Mouse (Mus musculus) gastrocnemius, postnatal 36 days (tissue): ENCODE measurements around the gene Foxn3. TPM values are rescaled to one million over a fixed set of nuclear protein-coding genes. Genes with fewer than 3 reads are reported as not detected.

Experiments
- DNase-seq, 2 experiments: peaks; one replicate each; pipeline ENCODE4 v3.0.0; 2022
- intact Hi-C: fragments of 180-260 bp; cut with DNase I; formaldehyde crosslinking; loops from one replicate; pipeline ENCODE4 v1.15.1; 2025
- total RNA-seq, 2 experiments: library from RNA; stranded (reverse); gene quantifications; 2 replicates each; pipeline ENCODE4 v1.2.3; 2021

Gene Foxn3
- total RNA-seq, 2 experiments from 2014 or later, result 164 to 192 TPM

- intact Hi-C loops, result loop anchor here (5.0 kb wide), 2 partner anchors 63 to 172 kb away; no protein-coding TSS in a partner anchor
Observed at GRCm38 (mm10) chr12:99564301-99564910, 1.0 kb upstream of the Foxn3 start.

GRCm38 (mm10) chr12:99562867-99563189 lies 554 bp downstream of the Foxn3 start:
- no peak for DNase-seq
- intact Hi-C loops, result loop anchor here (5.0 kb wide), 2 partner anchors 64 to 171 kb away; no protein-coding TSS in a partner anchor

More at GRCm38 (mm10) chr12:99564301-99564910, 1.0 kb upstream of the Foxn3 start:
- no peak for DNase-seq

- intact Hi-C loops, result loop anchor here (5.0 kb wide), 2 partner anchors 65 to 170 kb away; no protein-coding TSS in a partner anchor
- peak; percentile 34 to 62 for DNase-seq
Observed at GRCm38 (mm10) chr12:99562073-99562866, 1.1 kb downstream of the Foxn3 start.

GRCm38 (mm10) chr12:99561333-99561766 lies 2.0 kb downstream of the Foxn3 start:
- intact Hi-C loops, result loop anchor here (5.0 kb wide), 2 partner anchors 66 to 169 kb away; no protein-coding TSS in a partner anchor
- no peak for DNase-seq

- peak; percentile 25 to 34 for DNase-seq
- intact Hi-C loops, result loop anchor here (5.0 kb wide), 2 partner anchors 66 to 169 kb away; no protein-coding TSS in a partner anchor
Observed at GRCm38 (mm10) chr12:99560701-99561332, 2.6 kb downstream of the Foxn3 start.

GRCm38 (mm10) chr12:99559483-99559882 lies 3.9 kb downstream of the Foxn3 start:
- no peak for DNase-seq
- intact Hi-C loops, result no loop called here

GRCm38 (mm10) chr12:99558476-99558875 lies 4.9 kb downstream of the Foxn3 start:
- intact Hi-C loops, result no loop called here
- no peak for DNase-seq

- intact Hi-C loops, result no loop called here
- DNase-seq, result no peak
Observed at GRCm38 (mm10) chr12:99557498-99557897, 5.9 kb downstream of the Foxn3 start.

GRCm38 (mm10) chr12:99550629-99551028 lies 12.8 kb downstream of the Foxn3 start:
- intact Hi-C loops, result no loop called here
- no peak for DNase-seq

GRCm38 (mm10) chr12:99549811-99550210 lies 13.6 kb downstream of the Foxn3 start:
- intact Hi-C loops, result no loop called here
- no peak for DNase-seq

- DNase-seq, result no peak
- intact Hi-C loops, result no loop called here
Observed at GRCm38 (mm10) chr12:99548419-99548818, 15.0 kb downstream of the Foxn3 start.

GRCm38 (mm10) chr12:99547295-99547694 lies 16.1 kb downstream of the Foxn3 start:
- intact Hi-C loops, result no loop called here
- DNase-seq, result no peak

GRCm38 (mm10) chr12:99545270-99545770 lies 18.1 kb downstream of the Foxn3 start:
- intact Hi-C loops, result no loop called here

GRCm38 (mm10) chr12:99544262-99545128 lies 18.9 kb downstream of the Foxn3 start:
- DNase-seq, result no peak
- intact Hi-C loops, result no loop called here

More at GRCm38 (mm10) chr12:99545270-99545770, 18.1 kb downstream of the Foxn3 start:
- no peak for DNase-seq

- DNase-seq, result no peak
- intact Hi-C loops, result no loop called here
Observed at GRCm38 (mm10) chr12:99543421-99544195, 19.8 kb downstream of the Foxn3 start.

GRCm38 (mm10) chr12:99540201-99540600 lies 23.2 kb downstream of the Foxn3 start:
- intact Hi-C loops, result no loop called here

GRCm38 (mm10) chr12:99537316-99537715 lies 26.1 kb downstream of the Foxn3 start:
- DNase-seq, result no peak
- intact Hi-C loops, result no loop called here

More at GRCm38 (mm10) chr12:99540201-99540600, 23.2 kb downstream of the Foxn3 start:
- DNase-seq, result no peak

- DNase-seq, result no peak
- intact Hi-C loops, result no loop called here
Observed at GRCm38 (mm10) chr12:99536426-99536825, 27.0 kb downstream of the Foxn3 start.

GRCm38 (mm10) chr12:99532342-99532741 lies 31.0 kb downstream of the Foxn3 start:
- no peak for DNase-seq

More at GRCm38 (mm10) chr12:99532342-99532741, 31.0 kb downstream of the Foxn3 start:
- intact Hi-C loops, result no loop called here
